Mouse (Mus musculus) cerebellum, adult 11 months (tissue): ENCODE data around the gene Mgat4e.

Experiments used
- DNase-seq: peaks from one replicate; pipeline ENCODE4 v3.0.0; 2022

Gene Mgat4e

DNA sequence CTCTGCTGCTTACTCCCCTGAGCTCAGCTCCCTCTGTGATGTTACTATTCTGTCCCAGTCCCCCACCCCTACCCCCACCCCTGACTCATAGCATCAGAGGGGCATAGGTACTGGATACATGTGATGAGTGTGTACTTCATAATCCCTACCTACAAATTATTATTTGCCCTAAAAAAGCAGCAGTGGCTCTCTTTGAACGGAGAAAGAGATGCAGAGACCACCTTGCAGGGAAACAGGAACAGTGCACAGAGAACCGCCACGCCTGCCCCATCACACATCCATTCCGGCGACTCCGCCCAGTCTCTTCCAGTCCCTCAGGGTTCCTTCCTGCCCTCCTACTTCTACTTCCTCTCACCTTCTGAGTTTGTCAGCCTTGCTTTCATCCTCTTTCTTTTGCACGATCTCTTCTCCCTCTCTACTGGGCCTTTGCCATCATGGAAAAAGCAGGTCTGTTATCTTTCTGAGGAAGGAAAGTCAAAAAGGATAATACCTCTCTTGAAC, at the start of gene Mgat4e:
Gene Mgat4e, minus strand, starts transcription at position 51 of the 501 bp plus-strand sequence.
- DNase-seq: no peak

DNA sequence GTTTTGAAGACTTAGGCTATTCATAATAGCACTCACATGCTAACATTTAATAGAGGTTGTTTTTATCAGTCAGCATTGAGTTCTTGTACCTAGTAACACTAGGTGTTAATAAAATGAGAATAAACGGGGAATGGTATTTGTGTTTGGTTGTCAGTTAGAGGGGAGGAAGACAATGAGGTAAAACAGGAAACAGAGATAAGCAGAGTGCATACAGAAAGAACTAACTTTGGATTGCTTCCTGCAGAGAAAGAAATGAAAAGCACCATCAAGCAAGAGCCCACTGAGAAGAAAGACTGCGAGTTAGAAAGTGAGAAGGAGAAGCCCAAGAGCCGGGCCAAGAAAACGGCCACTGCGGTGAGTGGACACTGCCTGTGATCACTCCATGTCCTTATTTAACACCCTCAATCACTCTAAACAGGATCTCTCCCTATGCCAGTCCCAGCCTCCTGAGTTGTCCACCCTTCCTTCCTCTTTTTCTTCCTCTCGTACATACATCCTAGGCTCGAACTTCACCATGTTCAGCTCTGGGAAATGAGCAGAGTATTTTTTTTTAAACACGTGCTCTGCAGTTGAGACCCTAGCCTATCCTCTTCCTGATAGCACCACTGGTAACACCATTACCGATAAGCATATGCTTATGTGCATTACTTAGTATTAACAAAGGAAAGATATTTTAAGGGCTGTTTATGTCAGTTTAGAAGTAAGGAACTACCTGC, 48.0 kb upstream of the Mgat4e start:
- no peak for DNase-seq

DNA sequence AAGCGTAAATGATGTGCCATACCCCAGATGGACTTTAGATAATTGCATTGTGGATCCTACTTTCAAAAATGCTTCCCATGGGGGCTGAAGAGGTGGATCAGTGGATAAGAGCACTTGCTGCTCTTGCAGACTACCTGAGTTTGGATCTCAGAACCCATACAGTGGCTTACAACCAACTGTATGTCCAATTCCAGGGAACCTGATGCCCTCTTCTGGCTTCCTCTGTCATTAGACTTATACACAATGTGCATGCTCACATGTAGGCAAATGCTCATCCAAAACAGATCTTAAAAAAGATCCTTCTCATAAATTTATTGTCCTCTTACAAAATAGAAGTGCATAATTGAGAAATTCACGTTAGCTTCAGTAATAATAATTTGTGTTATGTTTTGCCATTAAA, 42.3 kb upstream of the Mgat4e start:
- DNase-seq: no peak

DNA sequence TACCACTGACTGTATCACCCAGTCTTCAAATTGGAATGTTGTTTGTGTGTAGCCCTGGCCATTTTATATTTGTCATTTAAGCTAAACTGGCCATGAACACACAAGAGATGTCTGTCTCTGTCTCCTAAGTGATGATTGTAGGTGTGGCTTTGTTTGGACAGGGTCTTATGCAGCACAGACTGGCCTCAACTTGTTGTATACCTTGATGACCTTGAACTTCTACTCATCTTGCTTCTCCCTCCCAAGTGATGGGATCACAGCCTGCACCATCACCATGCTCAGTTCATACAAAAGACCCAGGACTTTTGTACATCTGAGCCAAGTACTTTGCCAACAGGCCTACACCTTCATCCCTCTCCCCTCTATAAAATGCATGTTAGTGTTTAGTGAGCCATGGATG, 40.2 kb upstream of the Mgat4e start:
- no peak for DNase-seq

DNA sequence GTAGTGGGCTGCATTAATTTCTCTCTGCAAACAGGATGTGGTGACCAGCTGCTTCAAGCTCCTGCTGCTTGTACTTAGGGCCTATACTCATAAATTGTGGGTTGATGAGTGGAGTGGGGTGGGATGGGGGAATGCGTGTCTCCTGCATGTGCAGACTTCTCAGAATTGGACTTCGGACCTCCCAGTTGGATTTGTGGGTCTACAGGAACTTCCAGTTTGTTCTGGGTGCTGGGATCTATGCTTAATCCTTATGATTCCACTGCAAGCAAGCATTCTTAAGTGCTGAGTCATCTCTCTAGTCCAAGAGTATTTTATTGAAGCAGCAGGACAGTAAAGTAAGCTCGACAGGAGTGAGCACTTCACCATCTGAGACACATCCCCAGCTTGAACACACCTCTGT, 34.1 kb upstream of the Mgat4e start:
- no peak for DNase-seq

DNA sequence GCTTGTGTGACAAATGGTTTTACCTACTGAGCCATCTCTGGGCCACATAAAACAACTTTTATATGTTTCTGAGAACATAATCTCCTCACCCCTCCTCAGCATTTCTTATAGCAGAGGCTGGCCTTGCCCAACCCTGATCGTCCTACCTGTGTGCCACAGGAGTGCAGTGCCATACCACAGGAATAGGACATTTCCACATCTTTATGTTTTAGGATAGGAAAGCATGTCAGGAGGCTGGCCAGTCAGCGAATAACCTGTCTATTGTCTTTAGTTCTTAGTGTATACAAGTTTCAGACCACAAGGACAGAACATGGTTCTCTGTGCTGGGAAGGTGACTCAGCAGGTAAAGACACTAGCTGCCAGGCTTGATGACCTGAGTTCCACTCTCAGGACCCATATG, 31.3 kb upstream of the Mgat4e start:
- DNase-seq: no peak

DNA sequence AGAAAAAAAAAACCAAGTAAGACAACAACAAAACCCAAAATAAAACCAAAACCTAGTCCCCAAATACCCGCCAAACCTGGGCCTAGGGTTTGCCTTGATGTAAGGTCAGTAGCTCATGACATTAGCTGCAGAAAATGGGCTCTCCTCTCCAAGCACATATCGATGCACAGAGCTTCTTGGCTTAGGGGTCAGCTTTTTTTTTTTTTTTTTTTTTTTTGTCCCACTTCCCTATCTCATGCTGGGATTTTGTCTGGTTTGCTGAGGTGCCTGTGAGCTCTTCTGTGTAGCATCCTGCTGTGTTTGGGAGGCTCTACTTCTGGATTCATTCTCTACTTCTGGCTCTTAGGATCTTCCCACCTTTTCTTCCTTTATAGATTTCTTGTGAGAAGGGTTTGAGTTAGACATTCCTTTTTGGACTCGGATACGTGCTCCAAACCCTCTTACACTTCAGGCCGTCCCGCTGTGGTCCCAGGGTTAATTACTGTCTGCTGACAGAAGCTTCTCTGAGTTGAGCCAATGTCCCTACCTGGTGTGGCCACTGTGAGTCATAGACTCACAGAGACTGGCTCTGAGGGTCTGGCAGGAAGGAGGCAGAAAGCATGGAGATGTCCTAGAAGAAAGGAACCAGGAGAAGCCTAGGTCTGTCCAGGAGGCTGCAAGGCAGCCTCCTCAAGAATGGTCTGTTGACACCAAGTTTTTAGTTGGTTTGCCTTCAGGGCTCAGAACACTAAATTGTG, 28.1 kb upstream of the Mgat4e start:
- no peak for DNase-seq

DNA sequence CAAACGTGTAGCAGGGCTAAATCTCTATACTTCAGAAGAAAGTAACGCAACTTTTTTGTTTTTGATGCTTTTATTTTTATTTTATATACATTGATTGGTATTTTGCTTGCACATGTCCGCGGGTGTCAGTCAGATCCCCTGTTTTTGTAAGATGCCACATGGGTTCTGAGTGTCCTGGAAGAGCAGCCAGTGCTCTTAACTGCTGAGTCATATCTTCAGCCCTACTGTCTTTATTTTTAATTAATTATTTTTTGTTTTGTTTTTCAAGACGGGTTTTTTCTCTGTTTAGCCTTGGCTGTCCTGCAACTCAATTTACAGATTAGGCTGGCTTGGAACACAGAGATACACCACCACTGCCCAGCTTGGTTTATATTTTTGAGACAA, 24.4 kb upstream of the Mgat4e start:
- no peak for DNase-seq

DNA sequence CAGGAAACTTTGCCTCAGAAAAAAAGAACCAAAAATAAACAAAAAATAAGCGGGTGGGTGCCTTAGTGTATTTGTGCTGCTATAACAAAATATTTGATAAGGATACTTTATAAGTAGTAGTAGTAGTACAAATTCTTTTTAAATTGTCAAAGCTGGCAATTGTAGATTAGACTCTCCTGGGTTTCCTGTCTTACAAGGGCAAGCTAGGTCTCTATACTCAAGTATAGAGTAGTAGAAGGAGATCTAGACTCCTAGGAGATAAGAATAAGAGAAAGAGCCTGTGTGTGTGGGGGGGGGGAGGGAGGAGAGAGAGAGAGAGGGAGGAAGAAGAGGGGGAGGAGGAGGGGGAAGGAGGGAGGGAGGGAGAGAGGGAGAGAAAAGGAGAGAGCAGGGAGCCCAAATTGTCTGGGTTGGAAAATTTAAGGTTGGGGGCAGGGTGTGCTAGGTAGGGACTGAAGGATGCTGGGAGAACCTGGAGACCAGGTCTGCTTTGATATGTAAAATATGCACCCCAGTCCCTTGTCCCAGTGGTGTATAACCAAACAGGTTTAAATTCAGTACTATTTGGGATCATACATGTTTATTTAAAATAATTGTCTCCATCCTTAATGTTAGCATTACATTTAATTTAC, 23.9 kb upstream of the Mgat4e start:
- DNase-seq: no peak

DNA sequence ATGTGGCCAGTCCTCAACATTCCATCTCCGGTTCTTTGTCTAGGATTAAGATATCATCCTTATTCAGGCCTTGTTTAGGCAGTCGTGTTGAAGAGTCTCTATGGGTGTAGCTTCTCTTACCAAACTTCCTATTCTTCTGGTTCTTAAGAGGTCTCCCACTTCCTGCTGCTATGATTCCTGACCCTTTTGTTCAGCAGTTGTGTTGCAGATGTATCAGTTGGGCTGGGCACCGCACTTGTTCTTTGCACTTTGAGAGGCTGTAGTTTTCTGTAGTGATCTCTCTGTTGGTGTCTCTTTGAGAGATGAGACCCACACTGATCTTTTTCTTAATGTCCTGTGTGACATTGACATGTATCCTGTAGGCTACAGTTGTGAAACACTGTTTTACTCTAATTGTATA, 21.1 kb upstream of the Mgat4e start:
- no peak for DNase-seq

DNA sequence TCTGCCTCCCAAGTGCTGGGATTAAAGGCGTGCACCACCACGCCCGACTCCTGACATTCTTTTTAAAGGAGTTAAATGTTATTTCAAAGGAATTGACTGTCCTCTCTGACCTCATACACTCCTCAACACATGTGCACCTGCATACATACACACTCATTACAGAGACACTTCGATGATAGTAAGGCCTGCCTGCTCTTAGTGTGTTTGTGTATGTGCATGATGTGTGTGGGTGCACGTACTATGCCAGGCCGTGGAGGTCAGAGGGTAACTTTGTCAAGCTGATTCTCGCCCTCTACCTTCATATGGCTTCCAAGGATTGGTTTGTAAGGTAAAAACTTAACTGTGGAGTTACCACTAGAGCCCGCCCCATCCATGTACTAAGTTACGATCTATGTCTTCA, 20.7 kb upstream of the Mgat4e start:
- no peak for DNase-seq

DNA sequence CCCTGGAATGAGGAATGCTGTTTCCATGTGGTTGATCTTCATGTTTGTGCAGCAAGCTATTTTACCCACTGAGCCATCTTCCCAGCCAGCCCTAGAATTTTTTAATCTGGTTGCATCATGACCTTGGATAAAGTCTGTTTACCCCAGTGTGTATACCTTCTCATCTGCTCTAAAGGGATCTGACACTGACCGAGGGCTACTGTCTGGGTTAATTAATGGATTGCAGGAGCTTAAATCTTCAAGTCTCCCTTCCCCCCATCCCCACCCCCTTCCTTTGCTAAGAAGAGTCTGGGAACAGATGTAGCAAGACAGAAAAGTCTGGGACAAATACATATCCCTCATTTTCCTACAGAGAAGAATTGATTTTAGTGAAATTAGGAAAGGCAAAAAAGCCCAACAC, 18.0 kb upstream of the Mgat4e start:
- no peak for DNase-seq

DNA sequence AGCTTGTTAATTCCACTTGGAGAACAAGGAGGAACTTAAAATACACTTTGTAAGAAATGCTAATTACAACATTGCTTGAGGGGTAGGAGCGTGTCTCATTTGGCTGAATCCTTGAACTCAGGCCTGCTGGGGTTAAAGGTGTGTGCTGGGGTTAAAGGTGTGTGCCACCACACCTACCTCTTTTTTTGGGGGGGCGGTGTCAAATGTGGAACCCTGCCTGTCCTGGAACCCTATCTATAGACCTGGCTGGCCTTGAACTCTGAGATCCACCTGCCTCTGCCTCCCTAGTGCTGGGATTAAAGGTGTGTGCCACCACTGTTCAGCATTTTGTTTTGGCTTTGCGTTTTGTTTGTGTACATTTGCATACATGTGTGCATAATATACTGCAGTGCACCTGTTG, 14.2 kb upstream of the Mgat4e start:
- no peak for DNase-seq

DNA sequence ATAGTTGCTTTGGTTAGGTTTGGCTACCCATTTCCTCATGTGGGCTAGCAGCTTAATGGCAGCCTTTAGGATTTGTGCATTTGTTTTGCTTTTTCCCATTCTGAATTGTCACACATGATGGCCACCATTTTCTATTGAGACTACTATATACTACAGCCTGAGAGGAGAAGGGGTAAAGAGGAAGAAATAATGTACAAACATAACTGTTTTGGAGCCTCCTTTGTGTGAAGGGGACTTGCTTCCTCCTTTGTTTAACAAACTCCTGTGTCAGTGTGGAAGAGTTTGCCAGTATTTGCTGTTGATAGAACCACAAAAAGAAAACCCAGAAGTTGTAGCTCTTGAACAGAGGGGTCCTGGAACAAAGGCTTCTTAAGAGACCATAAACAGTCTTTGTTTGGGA, 13.0 kb upstream of the Mgat4e start:
- no peak for DNase-seq

DNA sequence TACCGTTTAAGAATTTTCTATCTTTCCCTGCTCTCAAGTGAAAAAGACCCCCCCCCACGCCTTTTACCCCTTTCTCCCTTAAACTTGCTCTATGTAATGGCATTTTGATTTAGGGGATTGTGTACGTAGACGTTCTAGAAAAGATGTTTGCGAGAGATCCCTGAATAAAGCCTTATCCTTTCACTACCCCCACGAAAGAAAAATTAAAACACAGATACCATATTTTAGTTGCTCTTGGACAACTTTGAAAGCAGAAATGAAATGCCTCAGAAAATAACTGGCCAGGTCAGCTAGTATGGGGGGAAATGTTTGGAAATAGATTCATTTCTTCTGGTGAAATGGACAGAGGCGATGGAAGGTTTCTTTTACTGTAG, 12.3 kb upstream of the Mgat4e start:
- DNase-seq: no peak

DNA sequence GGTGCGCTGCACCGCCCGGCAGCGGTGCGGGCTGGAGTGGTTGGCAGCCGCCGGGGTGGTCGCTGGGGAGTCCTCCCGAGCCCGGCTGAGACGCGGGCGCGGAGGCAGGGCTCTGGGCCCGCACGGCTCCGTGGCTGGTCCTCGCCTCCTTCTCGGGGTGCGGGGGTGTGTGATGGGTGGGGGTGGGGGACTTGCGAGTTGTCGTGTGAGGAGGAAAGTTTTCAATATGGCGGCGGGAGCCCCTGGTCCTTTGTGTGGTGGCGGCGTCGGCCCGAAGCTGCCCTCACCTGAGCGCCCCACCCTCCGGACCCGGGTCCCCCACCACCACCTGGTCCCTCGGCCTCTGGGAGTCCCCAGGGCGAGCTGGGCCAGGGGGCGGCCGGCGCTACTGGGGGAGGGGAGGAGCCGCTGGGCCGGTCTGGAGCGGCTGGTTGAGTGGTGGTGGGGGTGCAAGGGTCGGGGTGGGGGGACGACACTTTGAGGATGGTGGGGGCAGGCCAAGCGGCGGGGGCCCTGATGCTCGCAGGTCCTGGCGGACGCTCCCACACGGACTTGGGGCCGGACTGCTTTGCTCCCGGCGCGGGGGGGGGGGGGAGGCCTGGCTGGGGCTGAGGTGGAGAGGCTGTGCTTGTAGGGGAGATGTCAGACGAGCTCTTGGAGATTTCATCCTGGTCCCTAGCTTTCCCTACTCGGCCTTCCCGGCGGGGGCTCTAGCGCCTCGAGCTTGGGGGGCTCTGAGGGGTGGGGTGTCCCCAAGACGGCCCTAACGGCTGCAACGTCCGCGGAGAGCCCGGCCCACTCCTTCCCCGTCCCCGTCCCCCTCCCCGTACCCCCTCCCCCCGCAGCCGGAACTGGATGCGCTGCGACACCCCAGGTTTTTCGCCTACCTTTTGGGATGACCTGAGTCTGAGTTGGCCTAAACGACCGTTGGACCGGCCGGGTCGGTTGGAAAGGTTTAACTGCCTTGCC, 11.6 kb upstream of the Mgat4e start:
- DNase-seq: peak; percentile 34

DNA sequence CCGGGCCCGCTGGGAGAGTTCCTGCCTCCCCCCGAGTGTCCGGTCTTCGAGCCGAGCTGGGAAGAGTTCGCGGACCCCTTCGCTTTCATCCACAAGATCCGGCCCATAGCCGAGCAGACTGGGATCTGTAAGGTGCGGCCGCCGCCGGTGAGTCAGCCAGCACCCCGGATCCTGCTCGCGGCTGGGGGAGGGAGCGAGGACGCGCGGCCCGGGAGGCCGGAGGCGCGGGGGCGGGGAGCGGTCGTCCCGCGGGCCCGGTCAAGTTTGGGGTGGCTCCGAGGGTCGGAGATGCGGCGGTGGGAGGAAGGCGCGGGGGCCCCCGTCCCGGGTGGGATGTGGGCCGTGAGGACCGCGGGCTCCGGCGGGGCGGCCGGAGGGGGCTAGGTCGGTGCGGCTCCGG, 10.9 kb upstream of the Mgat4e start:
- peak; percentile 34 for DNase-seq

DNA sequence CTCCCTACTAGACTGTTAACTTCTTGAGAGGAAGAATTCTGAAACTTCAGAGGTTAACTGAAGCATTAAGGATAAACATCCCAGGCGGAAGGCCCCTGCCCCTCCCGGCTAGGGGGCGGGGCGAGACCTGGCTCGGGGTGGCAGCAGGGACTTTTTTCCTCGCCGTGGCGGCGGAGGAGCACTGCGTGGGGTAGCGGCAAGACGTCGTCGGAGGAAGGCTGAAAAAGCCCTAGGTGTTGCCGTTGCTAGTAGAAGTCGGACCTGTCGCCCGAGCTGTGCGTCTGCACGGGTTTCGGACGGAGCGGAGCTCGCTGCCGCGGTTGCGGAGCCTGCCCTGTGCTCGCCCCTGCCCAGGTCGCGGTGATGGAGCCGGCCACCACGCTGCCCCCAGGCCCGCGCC, 10.5 kb upstream of the Mgat4e start, which contains the start of gene Kdm5b:
Gene Kdm5b, plus strand, starts transcription at position 196 of the 400 bp plus-strand sequence.
- peak; percentile 87 for DNase-seq

DNA sequence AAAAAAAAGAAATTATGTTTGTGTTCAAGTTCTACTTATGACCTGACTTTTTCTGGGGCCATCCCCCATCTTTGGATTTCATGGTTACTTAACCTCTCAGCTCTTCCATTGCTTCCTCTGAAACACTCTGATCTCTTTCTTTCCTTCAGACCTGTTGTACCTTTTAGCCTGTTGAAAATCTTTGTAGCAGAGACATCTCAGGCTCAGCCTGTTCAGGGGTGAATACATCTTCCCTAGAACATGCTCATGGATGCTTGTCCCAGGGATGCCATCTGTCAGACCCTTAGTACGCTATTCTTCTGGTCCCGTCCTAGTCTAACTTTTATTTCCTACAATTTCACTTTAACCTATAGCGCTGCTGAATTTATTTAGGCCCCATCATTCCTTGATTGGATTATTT, 9.7 kb upstream of the Mgat4e start:
- DNase-seq: no peak

DNA sequence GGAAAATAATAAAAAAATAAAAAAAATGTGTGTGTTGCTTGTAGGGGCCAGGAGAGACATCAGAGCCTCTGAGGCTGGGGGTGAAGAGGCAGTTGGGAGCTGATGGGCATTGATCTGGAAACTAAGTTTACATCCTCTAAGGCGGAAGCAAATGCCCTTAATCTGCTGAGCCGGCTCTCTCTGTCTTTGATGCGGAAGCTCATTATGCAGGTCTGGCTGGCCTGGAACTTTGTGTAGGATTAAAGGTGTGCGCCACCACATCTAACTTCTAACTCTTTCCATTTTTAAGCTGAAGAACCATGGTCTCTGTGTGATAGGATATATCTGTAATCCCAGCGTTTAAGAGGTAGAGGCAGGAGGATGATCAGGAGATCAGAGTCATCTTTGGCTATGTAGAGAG, 9.0 kb upstream of the Mgat4e start:
- no peak for DNase-seq

DNA sequence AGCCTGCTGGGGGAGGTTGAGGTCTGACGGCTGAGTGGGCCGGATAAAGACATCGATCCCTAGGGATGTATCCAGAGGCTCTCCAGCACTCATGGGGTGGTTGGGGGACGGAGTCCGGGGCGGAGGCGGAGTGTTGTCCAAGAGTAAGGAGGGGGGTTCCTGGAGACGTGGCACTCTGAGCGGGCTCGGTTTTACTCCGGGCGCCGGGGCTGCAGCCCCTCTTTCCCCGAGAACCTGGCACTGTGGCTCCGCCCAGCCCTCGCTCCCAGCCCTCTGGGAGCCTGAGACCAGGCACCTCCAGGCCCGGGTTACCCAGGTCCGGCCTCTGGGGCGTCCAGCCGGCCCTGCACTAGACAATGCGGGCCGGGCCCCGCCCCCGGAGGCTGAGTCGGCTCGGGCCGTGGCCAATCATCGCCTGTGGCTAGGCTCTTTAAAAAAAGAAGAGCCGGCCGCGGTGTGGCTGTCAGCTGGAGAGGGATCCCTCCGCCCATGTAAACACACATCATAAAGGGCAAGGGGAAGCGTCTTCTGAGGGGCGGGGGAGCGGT, 7.3 kb upstream of the Mgat4e start:
- peak; percentile 95 for DNase-seq

DNA sequence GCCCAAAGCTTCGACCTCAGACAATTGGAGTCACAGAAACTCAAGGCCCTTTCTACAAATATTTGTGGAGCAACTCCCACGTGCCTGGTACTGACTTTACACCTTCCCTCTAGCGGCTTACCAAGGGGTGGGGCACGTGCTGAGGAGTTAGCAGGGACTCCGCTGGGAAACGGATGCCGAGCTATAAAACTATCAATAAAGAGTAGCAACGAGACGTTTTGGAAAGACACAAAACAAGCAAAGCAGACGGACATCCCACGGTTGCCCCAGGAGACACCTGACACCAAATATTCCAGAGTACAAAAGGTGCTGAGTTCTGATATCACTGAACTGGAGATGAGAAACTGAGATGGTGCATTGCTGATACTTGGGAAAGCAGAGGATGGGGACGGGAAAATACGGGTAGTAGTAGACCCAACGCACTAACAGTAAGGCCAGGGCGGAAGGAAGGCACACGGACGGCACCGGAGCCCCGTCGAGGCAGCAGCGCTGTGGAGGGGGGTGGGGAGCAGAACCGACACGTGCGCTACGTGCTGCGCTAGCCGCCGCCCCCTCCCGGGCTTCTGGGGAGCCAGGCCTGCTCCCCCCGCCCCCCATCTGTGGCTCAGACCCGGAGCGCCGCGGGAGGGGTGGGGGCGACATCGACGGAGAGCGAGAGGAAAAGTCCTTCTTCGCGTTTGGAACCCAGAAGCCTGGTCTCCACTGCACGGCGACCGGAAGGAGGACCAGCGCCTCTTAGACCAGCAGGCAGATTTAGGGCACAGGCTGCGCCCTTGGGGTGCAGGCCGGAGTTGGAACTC, 6.6 kb upstream of the Mgat4e start:
- DNase-seq: no peak
